Mouse (Mus musculus): ENCODE data around the gene Foxj2.

DNA sequence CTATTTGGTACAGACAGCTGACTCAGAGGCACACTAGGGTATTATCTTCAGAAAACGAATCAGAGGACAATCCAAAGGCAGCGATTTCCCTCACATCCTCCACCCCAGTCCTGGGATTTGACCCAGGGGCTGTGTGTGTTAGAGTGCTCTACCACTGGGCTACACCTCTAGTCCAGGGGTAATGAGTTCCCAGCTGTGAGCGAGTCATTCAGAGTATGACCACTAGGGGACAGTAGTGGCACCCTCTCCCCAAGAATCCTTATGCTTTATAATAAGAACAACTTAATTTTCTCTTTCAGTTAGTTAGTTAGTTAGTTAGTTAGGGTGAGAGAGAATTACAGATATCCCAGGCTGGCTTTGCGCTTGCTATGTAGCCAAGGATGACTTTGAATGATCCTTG lies 14.7 kb downstream of the Foxj2 start:
- TF ChIP-seq CTCF (IDR thresholded peaks at IDR 0.05; ENCODE audit: low read depth, low read length) (peak; percentile 72), POLR2A (IDR thresholded peaks at IDR 0.05; ENCODE audit: borderline replicate concordance, low read depth, low read length) (no peak)
